Mouse (Mus musculus): Measurements from ENCODE around the gene Usp53.

DNA sequence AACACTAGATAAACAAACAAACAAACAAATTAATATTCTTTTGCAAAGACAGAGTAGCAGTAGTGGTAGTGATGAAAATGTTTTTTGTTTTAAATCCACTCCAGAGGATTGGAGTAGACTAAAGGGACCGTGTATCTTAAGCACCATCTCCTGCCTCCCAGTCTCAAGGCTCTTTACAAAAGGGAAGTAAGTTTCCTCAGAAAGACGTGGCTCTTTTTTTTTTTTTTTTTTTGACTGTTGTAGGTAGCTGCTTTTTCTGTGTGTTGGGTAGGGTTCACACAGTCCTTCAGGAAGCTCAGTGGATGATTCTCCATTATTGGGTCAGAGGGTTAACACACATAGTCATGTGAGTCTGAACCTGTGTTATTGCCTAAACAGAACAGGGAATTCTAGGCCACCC is 65.6 kb downstream of the Usp53 start:
- TF ChIP-seq CTCF (IDR thresholded peaks at IDR 0.05; ENCODE audit: low read depth) (no peak), EP300 (IDR thresholded peaks at IDR 0.05; ENCODE audit: low read depth) (no peak)
